Mouse (Mus musculus): ENCODE results near the gene Bpifb9a. TPM values are rescaled to one million over a fixed set of nuclear protein-coding genes. Genes with fewer than 3 reads are reported as not detected.
"Not testable (repeated sequence)": the region's sequence is repeated elsewhere in the genome, so short reads cannot be mapped to it uniquely, and the experiment has no call there.

The Bpifb9a gene
- polyA plus RNA-seq, 1 experiment, result not detected

- H3K9me3 ChIP-seq (ENCODE audit: control insufficient read depth, low read length), result no peaks in the 10 kb centered on the region
- H3K4me1 ChIP-seq (ENCODE audit: control insufficient read depth), result no peaks in the 10 kb centered on the region
- H3K4me3 ChIP-seq (replicated peaks), result no peak overlapping the region
- TF ChIP-seq TAL1 (IDR thresholded peaks at IDR 0.05; ENCODE audit: low read length) (no peak), GATA1 (IDR thresholded peaks at IDR 0.05; ENCODE audit: low read length) (no peak)
- H3K36me3 ChIP-seq (ENCODE audit: control insufficient read depth), result no peaks in the 10 kb centered on the region
- no peaks in the 10 kb centered on the region for H3K27me3 ChIP-seq (ENCODE audit: control insufficient read depth)
These were observed 24.2 kb upstream of the Bpifb9a start for GRCm38 (mm10) chr2:154233426-154233825.

GRCm38 (mm10) chr2:154240771-154241170 lies 16.9 kb upstream of the Bpifb9a start:
- peaks cover 5% of the 10 kb centered on the region for H3K9me3 ChIP-seq (ENCODE audit: control insufficient read depth, low read length)
- TF ChIP-seq GATA1 (IDR thresholded peaks at IDR 0.05; ENCODE audit: low read length), result no peak
- no peak for TF ChIP-seq TAL1 (IDR thresholded peaks at IDR 0.05; ENCODE audit: low read length)
- no peak overlapping the region for H3K4me3 ChIP-seq (replicated peaks)

GRCm38 (mm10) chr2:154242726-154243125 lies 14.9 kb upstream of the Bpifb9a start:
- not testable (repeated sequence) for H3K4me3 ChIP-seq (replicated peaks); H3K9me3 ChIP-seq (ENCODE audit: control insufficient read depth, low read length); H3K27me3 ChIP-seq (ENCODE audit: control insufficient read depth); H3K36me3 ChIP-seq (ENCODE audit: control insufficient read depth); H3K4me1 ChIP-seq (ENCODE audit: control insufficient read depth)

More at GRCm38 (mm10) chr2:154240771-154241170, 16.9 kb upstream of the Bpifb9a start:
- Histone ChIP-seq H3K27me3 (ENCODE audit: control insufficient read depth) (no peaks in the 10 kb centered on the region), H3K36me3 (ENCODE audit: control insufficient read depth) (no peaks in the 10 kb centered on the region), H3K4me1 (ENCODE audit: control insufficient read depth) (no peaks in the 10 kb centered on the region)

GRCm38 (mm10) chr2:154243356-154244036 lies 14.2 kb upstream of the Bpifb9a start:
- Histone ChIP-seq H3K4me3 (replicated peaks) (no peak overlapping the region), H3K4me1 (ENCODE audit: control insufficient read depth) (no peaks in the 10 kb centered on the region), H3K27me3 (ENCODE audit: control insufficient read depth) (no peaks in the 10 kb centered on the region), H3K9me3 (ENCODE audit: control insufficient read depth, low read length) (peaks cover 5% of the 10 kb centered on the region), H3K36me3 (ENCODE audit: control insufficient read depth) (no peaks in the 10 kb centered on the region)
- TF ChIP-seq TAL1 (IDR thresholded peaks at IDR 0.05; ENCODE audit: low read length), result no peak
- no peak for TF ChIP-seq GATA1 (IDR thresholded peaks at IDR 0.05; ENCODE audit: low read length)

GRCm38 (mm10) chr2:154245322-154245721 lies 12.3 kb upstream of the Bpifb9a start:
- TF ChIP-seq GATA1 (IDR thresholded peaks at IDR 0.05; ENCODE audit: low read length) (no peak), TAL1 (IDR thresholded peaks at IDR 0.05; ENCODE audit: low read length) (no peak)

GRCm38 (mm10) chr2:154255254-154255653 lies 2.4 kb upstream of the Bpifb9a start:
- not testable (repeated sequence) for H3K27me3 ChIP-seq (ENCODE audit: control insufficient read depth); H3K36me3 ChIP-seq (ENCODE audit: control insufficient read depth); H3K9me3 ChIP-seq (ENCODE audit: control insufficient read depth, low read length); H3K4me3 ChIP-seq (replicated peaks); H3K4me1 ChIP-seq (ENCODE audit: control insufficient read depth)

More at GRCm38 (mm10) chr2:154245322-154245721, 12.3 kb upstream of the Bpifb9a start:
- Histone ChIP-seq H3K36me3 (ENCODE audit: control insufficient read depth) (no peaks in the 10 kb centered on the region), H3K4me1 (ENCODE audit: control insufficient read depth) (no peaks in the 10 kb centered on the region), H3K4me3 (replicated peaks) (no peak overlapping the region), H3K27me3 (ENCODE audit: control insufficient read depth) (no peaks in the 10 kb centered on the region), H3K9me3 (ENCODE audit: control insufficient read depth, low read length) (peaks cover 5% of the 10 kb centered on the region)

- no peaks in the 10 kb centered on the region for H3K27me3 ChIP-seq (ENCODE audit: control insufficient read depth)
- no peaks in the 10 kb centered on the region for H3K9me3 ChIP-seq (ENCODE audit: control insufficient read depth, low read length)
- TF ChIP-seq TAL1 (IDR thresholded peaks at IDR 0.05; ENCODE audit: low read length) (no peak), GATA1 (IDR thresholded peaks at IDR 0.05; ENCODE audit: low read length) (no peak)
- no peak overlapping the region for H3K4me3 ChIP-seq (replicated peaks)
- H3K36me3 ChIP-seq (ENCODE audit: control insufficient read depth), result no peaks in the 10 kb centered on the region
- no peaks in the 10 kb centered on the region for H3K4me1 ChIP-seq (ENCODE audit: control insufficient read depth)
These were observed 1.9 kb upstream of the Bpifb9a start for GRCm38 (mm10) chr2:154255770-154256169.

GRCm38 (mm10) chr2:154264397-154264796 lies 6.7 kb downstream of the Bpifb9a start:
- H3K4me3 ChIP-seq (replicated peaks); H3K36me3 ChIP-seq (ENCODE audit: control insufficient read depth); H3K27me3 ChIP-seq (ENCODE audit: control insufficient read depth); H3K9me3 ChIP-seq (ENCODE audit: control insufficient read depth, low read length); H3K4me1 ChIP-seq (ENCODE audit: control insufficient read depth): not testable (repeated sequence)

- not testable (repeated sequence) for H3K27me3 ChIP-seq (ENCODE audit: control insufficient read depth); H3K4me3 ChIP-seq (replicated peaks); H3K36me3 ChIP-seq (ENCODE audit: control insufficient read depth); H3K9me3 ChIP-seq (ENCODE audit: control insufficient read depth, low read length); H3K4me1 ChIP-seq (ENCODE audit: control insufficient read depth)
These were observed 34.2 kb downstream of the Bpifb9a start for GRCm38 (mm10) chr2:154291866-154292265.

GRCm38 (mm10) chr2:154292833-154293232 lies 35.2 kb downstream of the Bpifb9a start:
- H3K4me3 ChIP-seq (replicated peaks), result no peak overlapping the region
- no peaks in the 10 kb centered on the region for H3K4me1 ChIP-seq (ENCODE audit: control insufficient read depth)
- no peaks in the 10 kb centered on the region for H3K36me3 ChIP-seq (ENCODE audit: control insufficient read depth)
- TF ChIP-seq TAL1 (IDR thresholded peaks at IDR 0.05; ENCODE audit: low read length) (no peak), GATA1 (IDR thresholded peaks at IDR 0.05; ENCODE audit: low read length) (no peak)
- H3K9me3 ChIP-seq (ENCODE audit: control insufficient read depth, low read length), result no peaks in the 10 kb centered on the region
- no peaks in the 10 kb centered on the region for H3K27me3 ChIP-seq (ENCODE audit: control insufficient read depth)

GRCm38 (mm10) chr2:154294746-154295145 lies 37.1 kb downstream of the Bpifb9a start:
- not testable (repeated sequence) for H3K9me3 ChIP-seq (ENCODE audit: control insufficient read depth, low read length); H3K36me3 ChIP-seq (ENCODE audit: control insufficient read depth); H3K27me3 ChIP-seq (ENCODE audit: control insufficient read depth); H3K4me1 ChIP-seq (ENCODE audit: control insufficient read depth); H3K4me3 ChIP-seq (replicated peaks)
